13 mouse cellular contexts compared by ENCODE assay signal in genomic region chr4:140223067-140223466, GRCm38 (mm10). TPM values are rescaled to one million over a fixed set of nuclear protein-coding genes. Genes with fewer than 3 reads are reported as not detected.
DNase-seq lines count a peak whose midpoint lies in the region; ATAC-seq and TF ChIP-seq lines count a peak whose summit lies in the region.
"Had no signal": no experiment of that assay in that cellular context is flagged by ENCODE, and none has a peak within 500 bp of the region (broad histone marks: within the 10 kb centered on the region; RNA-seq: fewer than 3 reads in every experiment).

No protein-coding gene starts in this region.

- no peak overlapping the region for H3K9ac ChIP-seq in embryonic facial prominence, embryonic 14.5 days (ENCODE audit: low read depth, low read length)
- H3K9ac ChIP-seq in kidney, postnatal 0 days (ENCODE audit: low read depth, low read length), result no peak overlapping the region
- H3K9ac ChIP-seq in kidney, embryonic 15.5 days, result no peak overlapping the region
- H3K9ac ChIP-seq in neural tube, embryonic 12.5 days, result no peak overlapping the region
- H3K9ac ChIP-seq in neural tube, embryonic 15.5 days (replicated peaks), result no peak overlapping the region

- H3K4me3 ChIP-seq in embryonic facial prominence, embryonic 14.5 days (ENCODE audit: low read depth, low read length), result no peak overlapping the region
- H3K4me3 ChIP-seq in embryonic facial prominence, embryonic 10.5 days, result no peak overlapping the region
- no peak overlapping the region for H3K4me3 ChIP-seq in kidney, postnatal 0 days (replicated peaks; ENCODE audit: low read depth, low read length)
- no peak overlapping the region for H3K4me3 ChIP-seq in kidney, embryonic 15.5 days (replicated peaks)
- no peak overlapping the region for H3K4me3 ChIP-seq in neural tube, embryonic 12.5 days
- H3K4me3 ChIP-seq in neural tube, embryonic 15.5 days (replicated peaks), result no peak overlapping the region
- H3K4me3 ChIP-seq: layer of hippocampus, adult 2 months had no signal

- no peak overlapping the region for H3K4me2 ChIP-seq in embryonic facial prominence, embryonic 14.5 days (ENCODE audit: low read depth, low read length)
- no peak overlapping the region for H3K4me2 ChIP-seq in kidney, postnatal 0 days (ENCODE audit: low read length)
- no peak overlapping the region for H3K4me2 ChIP-seq in kidney, embryonic 15.5 days
- H3K4me2 ChIP-seq in neural tube, embryonic 12.5 days (replicated peaks), result 0 out of 2 replicates have a peak overlapping the region, but pooled peaks have one; percentile 7
- no peak overlapping the region for H3K4me2 ChIP-seq in neural tube, embryonic 15.5 days

- peak; percentile 45 for DNase-seq in embryonic facial prominence, embryonic 14.5 days (ENCODE audit: low spot score)
- no peak for DNase-seq in embryonic facial prominence, embryonic 10.5 days (ENCODE audit: low spot score)
- DNase-seq in kidney, postnatal 0 days (ENCODE audit: low spot score), result peak; percentile 24
- DNase-seq in urinary bladder, postnatal 25 days (ENCODE audit: low spot score), result no peak
- DNase-seq: cerebellum, postnatal 14 days; heart, adult 11 months; right cerebral cortex, postnatal 4 days; thymus, adult 18-20 months had no signal

- no peaks in the 10 kb centered on the region for H3K4me1 ChIP-seq in embryonic facial prominence, embryonic 14.5 days (ENCODE audit: control insufficient read depth, insufficient read depth, low read length)
- H3K4me1 ChIP-seq in embryonic facial prominence, embryonic 10.5 days, result peaks cover 42% of the 10 kb centered on the region
- H3K4me1 ChIP-seq in kidney, postnatal 0 days (replicated peaks; ENCODE audit: insufficient read depth, low read length), result peaks cover 6% of the 10 kb centered on the region; the same call in 1 of the 2 replicates
- peaks cover 27% of the 10 kb centered on the region for H3K4me1 ChIP-seq in kidney, embryonic 15.5 days
- peaks cover 65% of the 10 kb centered on the region for H3K4me1 ChIP-seq in neural tube, embryonic 12.5 days
- H3K4me1 ChIP-seq in neural tube, embryonic 15.5 days, result peaks cover 77% of the 10 kb centered on the region

- no peaks in the 10 kb centered on the region; the same call in 1 of the 2 replicates for H3K27me3 ChIP-seq in embryonic facial prominence, embryonic 14.5 days (replicated peaks; ENCODE audit: control insufficient read depth, insufficient read depth, low read length)
- H3K27me3 ChIP-seq in embryonic facial prominence, embryonic 10.5 days (replicated peaks; ENCODE audit: low read depth, poor library complexity, severe bottlenecking), result peaks cover 63% of the 10 kb centered on the region
- H3K27me3 ChIP-seq in kidney, postnatal 0 days (ENCODE audit: insufficient read depth, low read length), result no peaks in the 10 kb centered on the region
- peaks cover 66% of the 10 kb centered on the region for H3K27me3 ChIP-seq in kidney, embryonic 15.5 days
- 0 out of 2 replicates have a peak, but pooled peaks cover 3% of the 10 kb centered on the region for H3K27me3 ChIP-seq in neural tube, embryonic 12.5 days (replicated peaks)
- H3K27me3 ChIP-seq in neural tube, embryonic 15.5 days (replicated peaks), result no peaks in the 10 kb centered on the region

- WGBS in embryonic facial prominence, embryonic 14.5 days, result 43% methylated on average over 12 of the region's 12 CpGs
- 68% methylated on average over 12 of the region's 12 CpGs for WGBS in embryonic facial prominence, embryonic 10.5 days
- WGBS in kidney, postnatal 0 days, result 28% methylated on average over 12 of the region's 12 CpGs
- whole genome bisulfite sequencing in kidney, embryonic 15.5 days, result 29% methylated on average over 12 of the region's 12 CpGs
- WGBS in neural tube, embryonic 12.5 days, result 61% methylated on average over 12 of the region's 12 CpGs
- WGBS in neural tube, embryonic 15.5 days, result 48% methylated on average over 12 of the region's 12 CpGs

- no peaks in the 10 kb centered on the region for H3K36me3 ChIP-seq in embryonic facial prominence, embryonic 14.5 days (ENCODE audit: control insufficient read depth, insufficient read depth, low read length)
- no peaks in the 10 kb centered on the region for H3K36me3 ChIP-seq in embryonic facial prominence, embryonic 10.5 days (replicated peaks)
- H3K36me3 ChIP-seq in kidney, postnatal 0 days (ENCODE audit: insufficient read depth, low read length), result no peaks in the 10 kb centered on the region
- H3K36me3 ChIP-seq in kidney, embryonic 15.5 days, result no peaks in the 10 kb centered on the region
- no peaks in the 10 kb centered on the region for H3K36me3 ChIP-seq in neural tube, embryonic 12.5 days
- no peaks in the 10 kb centered on the region for H3K36me3 ChIP-seq in neural tube, embryonic 15.5 days

- no peak for TF ChIP-seq CTCF in kidney, postnatal 0 days (IDR thresholded peaks at IDR 0.05; ENCODE audit: low read depth)

- no peak for ATAC-seq in embryonic facial prominence, embryonic 14.5 days (ENCODE audit: low read depth)
- ATAC-seq in kidney, postnatal 0 days (replicated peaks; ENCODE audit: low FRiP score, low read depth), result no peak
- no peak for ATAC-seq in kidney, embryonic 15.5 days (replicated peaks; ENCODE audit: low FRiP score)
- ATAC-seq in neural tube, embryonic 12.5 days (ENCODE audit: low FRiP score, low read depth), result no peak
- ATAC-seq in neural tube, embryonic 15.5 days (ENCODE audit: low FRiP score), result no peak

- H3K9me3 ChIP-seq in embryonic facial prominence, embryonic 14.5 days (ENCODE audit: control insufficient read depth, low read length), result no peaks in the 10 kb centered on the region
- no peaks in the 10 kb centered on the region for H3K9me3 ChIP-seq in embryonic facial prominence, embryonic 10.5 days
- H3K9me3 ChIP-seq in kidney, postnatal 0 days (replicated peaks; ENCODE audit: low read length), result no peaks in the 10 kb centered on the region
- H3K9me3 ChIP-seq in kidney, embryonic 15.5 days (replicated peaks), result no peaks in the 10 kb centered on the region
- no peaks in the 10 kb centered on the region for H3K9me3 ChIP-seq in neural tube, embryonic 12.5 days
- H3K9me3 ChIP-seq in neural tube, embryonic 15.5 days (replicated peaks), result no peaks in the 10 kb centered on the region

- no peak overlapping the region for H3K27ac ChIP-seq in embryonic facial prominence, embryonic 14.5 days (replicated peaks; ENCODE audit: low read depth, low read length)
- H3K27ac ChIP-seq in embryonic facial prominence, embryonic 10.5 days (replicated peaks), result no peak overlapping the region
- H3K27ac ChIP-seq in kidney, postnatal 0 days, result no peak overlapping the region
- no peak overlapping the region for H3K27ac ChIP-seq in kidney, embryonic 15.5 days
- no peak overlapping the region for H3K27ac ChIP-seq in neural tube, embryonic 12.5 days
- no peak overlapping the region for H3K27ac ChIP-seq in neural tube, embryonic 15.5 days (replicated peaks)
- H3K27ac ChIP-seq: layer of hippocampus, adult 2 months had no signal

RNA-seq across cellular contexts. Expression of gene Igsf21, which starts 23.5 kb away (rescaled TPM):
- 1.7 and 2.8 TPM in 2 replicates for polyA plus RNA-seq in embryonic facial prominence, embryonic 14.5 days (2014; fragmentation: Nextera tagmentation; extraction: Ambion mirVana)
- polyA plus RNA-seq in embryonic facial prominence, embryonic 10.5 days (2016; fragmentation: Nextera tagmentation; extraction: Ambion mirVana), result 2.0 and 2.2 TPM in 2 replicates
- 1.2 and 1.3 TPM in 2 replicates for polyA plus RNA-seq in kidney, postnatal 0 days (2015; fragmentation: Nextera tagmentation; extraction: Ambion mirVana)
- polyA plus RNA-seq in kidney, embryonic 15.5 days (2015; fragmentation: Nextera tagmentation; extraction: Ambion mirVana), result 1.2 and 1.4 TPM in 2 replicates
- 25.5 and 28.6 TPM in 2 replicates for polyA plus RNA-seq in neural tube, embryonic 12.5 days (2016; fragmentation: Nextera tagmentation; extraction: Ambion mirVana)
- 99.6 and 116 TPM in 2 replicates for polyA plus RNA-seq in neural tube, embryonic 15.5 days (2015; fragmentation: Nextera tagmentation; extraction: Ambion mirVana)
- polyA plus RNA-seq: liver, adult 2 months had no signal

Comparison
In these comparisons a context has a peak if more than half of its experiments do, and no peak if none do; other contexts are left out.
1. DNase-seq: peak in embryonic facial prominence, embryonic 14.5 days (single experiment) and kidney, postnatal 0 days (single experiment); none in embryonic facial prominence, embryonic 10.5 days (single experiment) and urinary bladder, postnatal 25 days (single experiment).